Mouse (Mus musculus) E14TG2a.4 (cell line): ENCODE data around the gene Mrps6.

ENCODE experiments used
- CTCF ChIP-seq: conservative IDR thresholded peaks from 2 replicates; pipeline ENCODE4 v1.5.1; 2014; ENCODE audit warnings: low read length
- NANOG ChIP-seq: IDR thresholded peaks from 2 replicates; pipeline ENCODE4 v1.6.1; 2014; ENCODE audit warnings: borderline replicate concordance, low read length, mixed read lengths
- POU5F1 ChIP-seq: IDR thresholded peaks from 2 replicates; pipeline ENCODE4 v1.6.1; 2014; ENCODE audit warnings: low read length, borderline replicate concordance

DNA sequence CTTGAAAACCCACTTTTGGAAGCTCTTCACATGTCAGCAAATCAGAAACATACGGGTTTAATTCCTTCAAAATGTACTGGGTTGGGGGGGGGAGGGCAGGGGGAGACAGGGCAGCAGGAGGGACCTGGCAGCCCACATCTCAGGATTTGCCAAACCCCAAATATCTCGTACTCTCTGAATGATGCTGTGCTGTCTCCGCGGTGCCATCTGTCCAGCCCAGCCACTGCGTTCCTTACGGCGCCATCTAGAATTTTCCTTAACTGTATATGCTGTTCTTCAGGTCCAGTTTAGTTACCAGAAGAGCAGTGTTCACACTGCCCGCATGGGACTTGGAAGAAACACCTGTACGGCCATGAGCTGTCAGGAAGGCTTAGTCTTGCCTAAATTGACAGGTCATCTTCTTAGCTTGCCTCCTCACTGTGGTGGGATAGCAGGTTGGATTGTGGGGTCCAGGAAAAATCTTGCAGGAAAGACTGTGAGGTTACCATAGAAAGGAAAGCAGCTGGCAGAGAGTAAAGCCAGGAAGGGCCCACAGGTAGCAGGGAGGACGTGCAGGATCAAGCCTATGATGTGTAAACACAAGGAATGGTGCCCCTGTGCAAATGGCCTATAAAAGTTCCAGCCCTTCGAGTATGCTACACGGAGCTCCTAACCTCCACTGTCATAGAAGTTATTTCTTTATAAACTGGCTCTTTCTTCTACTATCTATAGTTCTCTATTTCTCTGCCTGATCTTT, 89.7 kb downstream of the Mrps6 start:
- no peak for TF ChIP-seq CTCF
- no peak for TF ChIP-seq NANOG
- no peak for TF ChIP-seq POU5F1
